Comparison of ENCODE assay signal across 9 mouse cellular contexts in genomic region chr13:31820587-31821017, GRCm38 (mm10). TPM values are rescaled to one million over a fixed set of nuclear protein-coding genes. Genes with fewer than 3 reads are reported as not detected.
DNase-seq lines count a peak whose midpoint lies in the region; ATAC-seq and TF ChIP-seq lines count a peak whose summit lies in the region.
"Had no signal": no experiment of that assay in that cellular context is flagged by ENCODE, and none has a peak within 500 bp of the region (broad histone marks: within the 10 kb centered on the region; RNA-seq: fewer than 3 reads in every experiment).

No protein-coding gene starts in this region.

- intact Hi-C loops in left cerebral cortex, adult 2 months (cut with DNase I) = no loop called here
- intact Hi-C loops in left cerebral cortex, postnatal 36 days (cut with DNase I) = no loop called here
- intact Hi-C loops in heart, postnatal 10 days (cut with DNase I) = loop anchor here (5.0 kb wide), 1 partner anchor 137 kb away; no protein-coding TSS in a partner anchor

- DNase-seq in left cerebral cortex, adult 2 months (ENCODE audit: extremely low spot score in 1 of 2, low spot score in 2 of 2) = no peak
- no peak for DNase-seq in left cerebral cortex, postnatal 36 days (ENCODE audit: low spot score in 2 of 2)
- peak; percentile 79 for DNase-seq in embryo, embryonic 11 days
- peak; percentile 71 to 73 for DNase-seq in heart, postnatal 10 days
- DNase-seq in limb, embryonic 10.5 days (ENCODE audit: low spot score) = peak; percentile 83
- DNase-seq in thymus, postnatal 4 days = no peak

- H3K79me2 ChIP-seq in myocyte (ENCODE audit: control insufficient read depth, insufficient read depth) = no peaks in the 10 kb centered on the region

- H3K9me3 ChIP-seq in limb, embryonic 10.5 days (replicated peaks) = no peaks in the 10 kb centered on the region

- peaks cover 84% of the 10 kb centered on the region for H3K27me3 ChIP-seq in limb, embryonic 10.5 days (ENCODE audit: low read depth, poor library complexity, severe bottlenecking)
- no peaks in the 10 kb centered on the region for H3K27me3 ChIP-seq in myocyte (ENCODE audit: control insufficient read depth, insufficient read depth, insufficient read length)

- H3K4me1 ChIP-seq in limb, embryonic 10.5 days = peaks cover 93% of the 10 kb centered on the region

- no peak for ATAC-seq in erythroblast, adult 5-6 weeks (replicated peaks; ENCODE audit: low FRiP score, poor library complexity, severe bottlenecking)

- TF ChIP-seq POLR2A in myocyte (IDR thresholded peaks at IDR 0.05; ENCODE audit: insufficient read length, low read depth) = peak; percentile 40

- no peak overlapping the region for H3ac ChIP-seq in myocyte (ENCODE audit: control insufficient read depth, insufficient read length)

- no peak for TF ChIP-seq CTCF in left cerebral cortex, adult 2 months (IDR thresholded peaks at IDR 0.05)

- H3K36me3 ChIP-seq in limb, embryonic 10.5 days = no peaks in the 10 kb centered on the region
- H3K36me3 ChIP-seq in myocyte (ENCODE audit: control insufficient read depth, insufficient read depth) = no peaks in the 10 kb centered on the region

- H3K27ac ChIP-seq in left cerebral cortex, adult 2 months = peak overlapping the region; percentile 47; the same call in 1 of the 2 replicates
- H3K27ac ChIP-seq in limb, embryonic 10.5 days = peak overlapping the region; percentile 71

- under 1% methylated on average over 16 of the region's 16 CpGs for WGBS in limb, embryonic 10.5 days

- H3K4me3 ChIP-seq in left cerebral cortex, adult 2 months = peak overlapping the region; percentile 29
- H3K4me3 ChIP-seq in limb, embryonic 10.5 days = peak overlapping the region; percentile 38
- no peak overlapping the region for H3K4me3 ChIP-seq in myocyte

- H3K4me2 ChIP-seq in myocyte (ENCODE audit: low read depth) = no peak overlapping the region

TF ChIP-seq in myocyte, 11 proteins besides CTCF, POLR2A, EP300 and RAD21:
- TF ChIP-seq TCF3 (IDR thresholded peaks at IDR 0.05; ENCODE audit: insufficient read length, low read depth) (no peak), E2F4 (IDR thresholded peaks at IDR 0.05; ENCODE audit: insufficient read depth) (no peak), POLR2AphosphoS2 (IDR thresholded peaks at IDR 0.05; ENCODE audit: insufficient read length, low read depth) (no peak), MAX (IDR thresholded peaks at IDR 0.05; ENCODE audit: low read depth) (no peak), MYOG (IDR thresholded peaks at IDR 0.05; ENCODE audit: control insufficient read depth in 1 of 3, insufficient read depth in 1 of 3, insufficient read length in 2 of 3, low read depth in 2 of 3) (no peak), REST (IDR thresholded peaks at IDR 0.05; ENCODE audit: insufficient read depth, insufficient read length) (no peak), MYOD1 (IDR thresholded peaks at IDR 0.05; ENCODE audit: control insufficient read depth in 1 of 3, insufficient read length in 2 of 3, low read depth in 2 of 3) (no peak), USF1 (IDR thresholded peaks at IDR 0.05; ENCODE audit: low read depth) (no peak), TCF12 (IDR thresholded peaks at IDR 0.05; ENCODE audit: insufficient read depth, poor library complexity, severe bottlenecking) (no peak), CEBPB (IDR thresholded peaks at IDR 0.05; ENCODE audit: insufficient read depth, poor library complexity, severe bottlenecking) (no peak), SRF (IDR thresholded peaks at IDR 0.05; ENCODE audit: control insufficient read depth, insufficient read length, low read depth) (no peak)

RNA-seq across cellular contexts. Expression of gene Foxc1, which starts 14.2 kb away (rescaled TPM):
- 1 to 10 TPM; 4.8 to 6.1 TPM for total RNA-seq in left cerebral cortex, adult 2 months (2021)
- total RNA-seq in left cerebral cortex, postnatal 36 days (2021) = 1 to 10 TPM; 4.3 to 6.6 TPM
- 1 to 10 TPM; 7.0 to 7.8 TPM for total RNA-seq in heart, postnatal 10 days (2021)
- 0.74 and 1.8 TPM in 2 replicates for polyA plus RNA-seq in limb, embryonic 10.5 days (2016; fragmentation: Nextera tagmentation; extraction: Ambion mirVana)
- polyA plus RNA-seq in myocyte (2012; fragmentation: generic; extraction: Trizol) = 3.4 TPM
- total RNA-seq in erythroblast, adult 5-6 weeks (2015; ENCODE audit: low replicate concordance) = 0.19 TPM in 1 of 2 replicates, not detected in the other
- total RNA-seq in erythroblast, adult 5-6 weeks (2017; ENCODE audit: low replicate concordance) = 0.09 TPM in 1 of 2 replicates, not detected in the other
- total RNA-seq: MEL had no signal

Comparison
In these comparisons a context has a peak if more than half of its experiments do, and no peak if none do; other contexts are left out.
1. DNase-seq: peak in embryo, embryonic 11 days (single experiment), heart, postnatal 10 days (2 of 2) and limb, embryonic 10.5 days (single experiment); none in left cerebral cortex, adult 2 months (0 of 2), left cerebral cortex, postnatal 36 days (0 of 2) and thymus, postnatal 4 days (single experiment).
2. RNA of gene Foxc1, which starts 14.2 kb away (total RNA-seq): 7.0 to 7.8 TPM in heart, postnatal 10 days, 4.3 to 6.6 TPM in left cerebral cortex, postnatal 36 days and 4.8 to 6.1 TPM in left cerebral cortex, adult 2 months; 0.09 to 0.19 TPM in erythroblast, adult 5-6 weeks; every median in the first group is over 4 times any median in the second.